Mouse (Mus musculus): ENCODE measurements around the gene Nckap5.

GRCm38 (mm10) chr1:126027536-126027935 lies 803.1 kb downstream of the Nckap5 start:
- TF ChIP-seq EP300 (IDR thresholded peaks at IDR 0.05; ENCODE audit: insufficient read depth, low read depth, low read length) (no peak), POLR2A (IDR thresholded peaks at IDR 0.05; ENCODE audit: insufficient read depth, low read length) (no peak), CTCF (IDR thresholded peaks at IDR 0.05; ENCODE audit: low read depth, low read length) (no peak)

Data from ES-Bruce4 (cell line).